Mouse (Mus musculus) megakaryocyte, embryonic 14.5 days (primary cell): ENCODE data around the gene Ahcyl2.

Experiments
- FLI1 ChIP-seq: IDR thresholded peaks from 2 replicates; pipeline ENCODE4 v1.6.1; 2012; ENCODE audit warnings: low read length, inconsistent platforms, mixed read lengths
- GATA1 ChIP-seq: IDR thresholded peaks from 3 replicates; pipeline ENCODE4 v1.6.1; 2012; ENCODE audit warnings: mixed read lengths, low read length, inconsistent platforms, borderline replicate concordance

GRCm38 (mm10) chr6:29903343-29903914, 135.6 kb downstream of the Ahcyl2 start:
- TF ChIP-seq GATA1 (no peak), FLI1 (no peak)
